Mouse (Mus musculus) stomach, embryonic 16.5 days (tissue): ENCODE measurements around the gene Epb41l2. TPM values are rescaled to one million over a fixed set of nuclear protein-coding genes. Genes with fewer than 3 reads are reported as not detected.

Experiments used
- ATAC-seq: fragments of 200-750 bp; cut with Nextera tagmentation; 2 replicates; pipeline ENCODE4 v1.8.0; 2017; ENCODE audit warnings: moderate number of reproducible peaks, moderate TSS enrichment; ENCODE audit not compliant: insufficient read depth, low FRiP score
- H3K27ac ChIP-seq: fragments of 300-500 bp; sonication (generic); 2 replicates; pipeline ENCODE4 v1.5.1; 2014; ENCODE audit warnings: low read length
- H3K27me3 ChIP-seq: fragments of 300-500 bp; sonication (generic); 2 replicates; pipeline ENCODE4 v1.6.1; 2014; ENCODE audit warnings: low read length, control low read depth, mixed read lengths; ENCODE audit not compliant: control insufficient read depth, insufficient read depth
- H3K36me3 ChIP-seq: fragments of 300-500 bp; sonication (generic); 2 replicates; pipeline ENCODE4 v1.6.1; 2014; ENCODE audit warnings: low read length; ENCODE audit not compliant: control insufficient read depth, insufficient read depth
- H3K4me1 ChIP-seq: fragments of 300-500 bp; sonication (generic); 2 replicates; pipeline ENCODE4 v1.6.1; 2014; ENCODE audit warnings: low read length, control low read depth, mixed read lengths; ENCODE audit not compliant: control insufficient read depth, insufficient read depth
- H3K4me2 ChIP-seq: fragments of 300-500 bp; sonication (generic); 2 replicates; pipeline ENCODE4 v1.6.1; 2014; ENCODE audit warnings: low read depth, low read length, mixed read lengths
- H3K4me3 ChIP-seq: fragments of 300-500 bp; sonication (generic); replicated peaks from 2 replicates; pipeline ENCODE4 v1.5.1; 2014; ENCODE audit warnings: mild to moderate bottlenecking, low read length
- H3K9ac ChIP-seq: fragments of 300-500 bp; sonication (generic); 2 replicates; pipeline ENCODE4 v1.6.1; 2014; ENCODE audit warnings: low read length
- H3K9me3 ChIP-seq: fragments of 300-500 bp; sonication (generic); replicated peaks from 2 replicates; pipeline ENCODE4 v1.6.1; 2016; ENCODE audit warnings: low read length, control low read depth; ENCODE audit not compliant: control insufficient read depth
- WGBS: fragments of 180-500 bp; shearing (Covaris S2); extraction: QIAGEN DNeasy Blood & Tissue Kit; methylation state at CpG from one replicate; pipeline ENCODE4 v1.1.7; 2014; 5-methylcytosine and 5-hydroxymethylcytosine counted together
- polyA plus RNA-seq: library from polyadenylated mRNA; unstranded; fragments of >200 nt; fragmentation: Nextera tagmentation; extraction: Ambion mirVana; gene quantifications from 2 replicates; pipeline ENCODE4 v1.2.1, GENCODE M21; 2015

Epb41l2 gene
- polyA plus RNA-seq, 1 experiment from 2014 or later, result 60.9 TPM

- H3K27ac ChIP-seq, result peak overlapping the region; percentile 87
- WGBS, result under 1% methylated on average over 71 of the region's 84 CpGs
- H3K9ac ChIP-seq, result peak overlapping the region; percentile 92
- peak overlapping the region; percentile 82 for H3K4me3 ChIP-seq
- no peaks in the 10 kb centered on the region for H3K9me3 ChIP-seq
- H3K36me3 ChIP-seq, result no peaks in the 10 kb centered on the region
- H3K4me1 ChIP-seq, result peaks cover 17% of the 10 kb centered on the region
- peak; percentile 19 for ATAC-seq
- no peaks in the 10 kb centered on the region for H3K27me3 ChIP-seq
- peak overlapping the region; percentile 78 for H3K4me2 ChIP-seq
Observed at GRCm38 (mm10) chr10:25359959-25360811, 587 bp downstream of the Epb41l2 start.

- Histone ChIP-seq H3K4me2 (peak overlapping the region; percentile 78), H3K36me3 (no peaks in the 10 kb centered on the region), H3K9ac (peak overlapping the region; percentile 44; the same call in 1 of the 2 replicates), H3K27ac (no peak overlapping the region), H3K9me3 (no peaks in the 10 kb centered on the region), H3K4me1 (peaks cover 20% of the 10 kb centered on the region), H3K27me3 (no peaks in the 10 kb centered on the region), H3K4me3 (peak overlapping the region; percentile 82)
- no peak for ATAC-seq
- WGBS, result 49% methylated on average over 6 of the region's 6 CpGs
Observed at GRCm38 (mm10) chr10:25362235-25362634, 2.6 kb downstream of the Epb41l2 start.

GRCm38 (mm10) chr10:25365158-25365557, 5.6 kb downstream of the Epb41l2 start:
- H3K4me3 ChIP-seq, result no peak overlapping the region
- 82% methylated on average over 7 of the region's 7 CpGs for WGBS
- no peak for ATAC-seq
- no peak overlapping the region for H3K4me2 ChIP-seq
- peaks cover 24% of the 10 kb centered on the region for H3K4me1 ChIP-seq
- H3K9me3 ChIP-seq, result no peaks in the 10 kb centered on the region
- no peaks in the 10 kb centered on the region for H3K27me3 ChIP-seq
- no peak overlapping the region for H3K9ac ChIP-seq
- H3K36me3 ChIP-seq, result no peaks in the 10 kb centered on the region
- H3K27ac ChIP-seq, result no peak overlapping the region

GRCm38 (mm10) chr10:25365708-25366107, 6.1 kb downstream of the Epb41l2 start:
- H3K4me3 ChIP-seq, result no peak overlapping the region
- no peak overlapping the region for H3K4me2 ChIP-seq
- no peak overlapping the region for H3K27ac ChIP-seq
- H3K4me1 ChIP-seq, result peaks cover 30% of the 10 kb centered on the region
- H3K27me3 ChIP-seq, result no peaks in the 10 kb centered on the region
- 74% methylated on average over 7 of the region's 7 CpGs for WGBS
- H3K9ac ChIP-seq, result no peak overlapping the region
- ATAC-seq, result no peak
- no peaks in the 10 kb centered on the region for H3K36me3 ChIP-seq
- H3K9me3 ChIP-seq, result no peaks in the 10 kb centered on the region

- Histone ChIP-seq H3K9me3 (no peaks in the 10 kb centered on the region), H3K4me3 (no peak overlapping the region), H3K36me3 (no peaks in the 10 kb centered on the region), H3K9ac (no peak overlapping the region), H3K27me3 (no peaks in the 10 kb centered on the region), H3K4me1 (peaks cover 30% of the 10 kb centered on the region), H3K27ac (no peak overlapping the region), H3K4me2 (no peak overlapping the region)
- ATAC-seq, result no peak
- 51% methylated on average over 5 of the region's 5 CpGs for WGBS
Observed at GRCm38 (mm10) chr10:25366691-25367090, 7.1 kb downstream of the Epb41l2 start.

- 72% methylated on average over 3 of the region's 3 CpGs for WGBS
Observed at GRCm38 (mm10) chr10:25368928-25369327, 9.3 kb downstream of the Epb41l2 start.

GRCm38 (mm10) chr10:25369691-25370090, 10.1 kb downstream of the Epb41l2 start:
- H3K4me2 ChIP-seq, result no peak overlapping the region
- no peaks in the 10 kb centered on the region for H3K36me3 ChIP-seq
- H3K27ac ChIP-seq, result no peak overlapping the region
- WGBS, result 82% methylated on average over 9 of the region's 9 CpGs
- no peaks in the 10 kb centered on the region for H3K9me3 ChIP-seq
- peaks cover 36% of the 10 kb centered on the region for H3K4me1 ChIP-seq
- H3K4me3 ChIP-seq, result no peak overlapping the region
- H3K27me3 ChIP-seq, result no peaks in the 10 kb centered on the region
- no peak for ATAC-seq
- H3K9ac ChIP-seq, result no peak overlapping the region

More at GRCm38 (mm10) chr10:25368928-25369327, 9.3 kb downstream of the Epb41l2 start:
- Histone ChIP-seq H3K27ac (no peak overlapping the region), H3K9me3 (no peaks in the 10 kb centered on the region), H3K36me3 (no peaks in the 10 kb centered on the region), H3K27me3 (no peaks in the 10 kb centered on the region), H3K4me3 (no peak overlapping the region), H3K9ac (no peak overlapping the region), H3K4me2 (no peak overlapping the region), H3K4me1 (peaks cover 36% of the 10 kb centered on the region)
- ATAC-seq, result no peak

GRCm38 (mm10) chr10:25371336-25371735, 11.7 kb downstream of the Epb41l2 start:
- Histone ChIP-seq H3K9me3 (no peaks in the 10 kb centered on the region), H3K4me1 (peaks cover 36% of the 10 kb centered on the region), H3K9ac (no peak overlapping the region), H3K27me3 (no peaks in the 10 kb centered on the region), H3K36me3 (no peaks in the 10 kb centered on the region), H3K4me3 (no peak overlapping the region), H3K27ac (peak overlapping the region; percentile 59), H3K4me2 (peak overlapping the region; percentile 28; the same call in 1 of the 2 replicates)
- ATAC-seq, result no peak
- 51% methylated on average over 2 of the region's 2 CpGs for WGBS

GRCm38 (mm10) chr10:25371915-25372371, 12.3 kb downstream of the Epb41l2 start:
- H3K9ac ChIP-seq, result no peak overlapping the region
- 25% methylated on average over 3 of the region's 3 CpGs for WGBS
- peaks cover 31% of the 10 kb centered on the region for H3K4me1 ChIP-seq
- H3K4me2 ChIP-seq, result no peak overlapping the region
- no peaks in the 10 kb centered on the region for H3K36me3 ChIP-seq
- ATAC-seq, result peak; percentile 68
- no peak overlapping the region for H3K27ac ChIP-seq
- H3K9me3 ChIP-seq, result no peaks in the 10 kb centered on the region
- no peaks in the 10 kb centered on the region for H3K27me3 ChIP-seq
- no peak overlapping the region for H3K4me3 ChIP-seq
